Mouse (Mus musculus): ENCODE measurements around the gene Ilkap.

DNA sequence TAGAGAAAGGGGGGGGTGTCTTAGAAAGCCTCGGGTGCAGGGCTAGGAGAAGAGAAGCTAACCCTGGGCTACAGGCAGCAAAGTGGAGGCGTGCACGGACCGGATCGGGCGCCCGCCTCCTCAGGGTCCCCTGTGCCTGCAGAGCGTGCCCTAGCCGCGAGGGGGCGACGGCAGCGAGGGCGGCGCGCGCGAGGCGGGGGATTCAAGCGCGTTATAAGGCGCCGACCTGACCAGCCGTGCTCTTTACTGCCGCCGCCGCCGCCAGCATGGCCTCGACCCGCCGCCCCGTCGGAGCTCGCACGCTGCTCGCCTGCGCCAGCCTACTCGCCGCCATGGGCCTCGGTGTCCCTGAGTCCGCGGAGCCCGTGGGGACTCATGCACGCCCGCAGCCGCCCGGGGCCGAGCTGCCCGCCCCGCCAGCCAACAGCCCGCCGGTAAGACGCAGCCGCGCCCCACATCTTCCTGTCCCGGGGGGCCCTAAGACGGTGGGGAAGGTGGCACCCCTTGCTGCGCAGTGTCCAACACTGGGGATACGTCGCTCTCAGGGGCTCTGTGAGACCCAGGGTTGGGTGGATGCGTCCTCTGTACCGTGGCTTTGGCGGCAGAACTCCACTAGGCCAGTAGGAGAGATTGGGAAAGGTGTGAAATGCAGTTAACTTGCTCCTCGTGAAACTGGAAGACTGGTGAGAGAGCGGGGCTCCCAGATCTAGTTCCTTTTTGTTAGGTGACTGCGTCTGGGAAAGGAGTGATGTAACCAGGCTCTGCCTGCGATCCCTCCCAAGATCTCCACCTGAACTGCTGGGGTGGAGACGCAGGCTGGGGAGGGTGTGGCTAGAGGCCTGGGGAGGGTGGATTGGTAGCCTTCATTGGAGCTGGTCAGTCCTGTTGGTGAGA lies 32.2 kb downstream of the Ilkap start, which contains the start of gene Erfe:
- TF ChIP-seq CTCF (IDR thresholded peaks at IDR 0.05; ENCODE audit: borderline replicate concordance, insufficient read depth, low read length) (peak; percentile 64), POLR2A (IDR thresholded peaks at IDR 0.05; ENCODE audit: low read depth, low read length) (no peak)

All from embryonic fibroblast, embryonic 13.5 days (primary cell).